Mouse (Mus musculus) right cerebral cortex, postnatal 25 days (tissue): ENCODE results near the gene Maml3.

ENCODE experiments used
- DNase-seq: peaks from one replicate; pipeline ENCODE4 v3.0.0; 2022

Maml3 gene

DNA sequence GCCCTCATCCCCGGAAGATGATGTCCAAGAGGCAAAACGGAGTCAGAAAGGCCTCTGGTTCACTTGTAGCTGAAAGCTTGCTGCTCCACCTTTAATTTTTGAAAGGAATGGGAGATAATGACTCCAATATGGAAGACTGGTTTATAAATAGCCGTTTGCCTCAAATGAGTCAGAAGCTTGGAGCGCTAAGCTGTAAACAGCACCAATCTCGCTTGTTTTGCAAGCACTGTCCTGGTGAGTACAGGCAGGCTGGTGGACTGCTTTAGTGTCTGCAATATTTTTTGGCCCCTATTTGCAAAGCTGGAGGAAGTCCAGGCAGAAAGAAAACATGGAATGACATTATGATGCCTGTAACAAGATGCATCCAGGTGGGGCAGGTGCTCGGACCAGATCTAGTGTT lies 335.7 kb downstream of the Maml3 start:
- DNase-seq: no peak

DNA sequence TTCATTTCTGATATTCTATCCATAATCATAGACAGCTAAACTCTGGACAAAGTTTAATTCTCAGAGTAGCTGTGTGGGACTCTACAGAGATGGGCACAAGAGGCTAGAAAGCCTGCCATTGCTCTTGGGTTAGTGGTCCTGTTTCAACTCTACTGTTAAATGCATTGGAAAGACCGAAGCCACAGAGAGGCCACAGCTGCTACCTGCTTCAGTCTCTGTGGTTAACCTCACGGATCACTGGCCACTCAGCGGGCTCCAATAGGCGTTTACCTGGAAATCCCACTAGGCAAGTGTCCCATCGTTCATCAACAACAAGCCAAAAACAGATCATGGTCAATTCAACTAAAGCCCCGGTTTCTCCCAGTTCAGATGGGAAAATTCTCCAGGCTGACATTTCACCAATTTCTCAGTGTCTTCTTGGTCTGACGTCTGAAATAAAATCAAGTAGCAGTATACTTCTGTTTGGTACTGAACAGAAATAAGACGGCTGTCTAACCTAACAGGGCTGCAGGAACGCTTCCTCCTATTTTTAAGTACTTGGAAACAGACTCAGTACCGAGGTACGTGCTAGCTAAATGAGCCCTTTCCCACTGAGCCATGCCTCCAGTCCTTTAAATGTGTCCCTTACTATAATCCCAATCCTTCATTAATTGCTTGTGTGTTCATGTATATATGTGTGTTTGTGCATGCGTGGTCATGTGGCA lies 339.5 kb downstream of the Maml3 start:
- no peak for DNase-seq

DNA sequence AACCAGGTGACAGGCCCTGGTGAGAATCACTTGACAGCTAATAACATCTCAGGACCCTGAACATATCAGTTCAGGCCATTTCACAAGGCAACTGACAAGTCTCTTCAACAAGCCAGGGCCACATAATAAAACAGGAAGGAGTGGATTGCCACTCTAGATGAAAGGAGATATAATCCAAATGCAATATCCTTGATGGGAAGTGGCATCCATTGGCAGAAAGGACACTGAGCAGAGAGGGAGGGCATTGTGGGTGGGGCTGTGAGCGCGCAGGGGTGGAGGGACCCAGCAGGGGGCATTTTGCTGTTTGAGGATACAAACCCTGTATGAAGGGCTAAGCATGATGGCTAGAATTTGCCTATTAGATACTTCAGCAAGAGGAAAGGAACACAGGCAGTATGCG lies 340.7 kb downstream of the Maml3 start:
- DNase-seq: no peak

DNA sequence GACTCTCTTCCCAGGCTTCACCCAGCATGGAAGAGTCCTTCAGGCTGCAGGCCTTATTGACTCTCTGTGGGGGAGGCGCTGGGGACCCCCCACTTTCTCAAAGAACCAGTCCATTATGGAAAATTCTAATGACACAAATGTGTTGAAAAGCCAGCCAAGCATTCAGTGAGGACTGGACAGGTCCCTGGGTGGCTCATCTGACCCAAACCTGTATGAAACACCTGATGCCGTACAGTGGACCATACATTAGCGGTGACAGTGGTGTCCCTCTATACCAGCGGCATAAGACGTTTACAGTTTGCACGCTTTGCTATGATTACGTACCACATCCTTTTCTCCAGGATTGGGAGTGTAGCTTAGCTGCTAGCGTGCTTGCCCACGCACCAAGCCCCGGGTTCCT lies 342.0 kb downstream of the Maml3 start:
- no peak for DNase-seq

DNA sequence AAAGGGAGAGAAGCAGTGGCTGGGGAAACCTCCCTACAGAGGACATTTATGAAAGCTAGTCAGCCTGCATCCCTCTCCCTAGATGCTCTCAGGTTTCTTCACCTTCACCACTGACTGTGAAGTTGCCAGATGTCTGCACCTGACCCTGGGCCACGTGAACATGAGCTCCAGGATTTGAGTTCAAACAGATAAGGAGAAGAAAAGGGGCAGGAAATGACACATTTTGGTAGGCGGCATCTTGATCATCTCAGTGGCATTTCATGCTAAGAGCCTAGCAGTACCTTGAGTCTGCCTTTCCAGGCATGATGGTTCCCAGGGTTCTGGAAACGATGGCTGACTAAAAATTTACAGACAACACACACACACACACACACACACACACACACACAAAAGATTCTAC lies 345.3 kb downstream of the Maml3 start:
- DNase-seq: no peak

DNA sequence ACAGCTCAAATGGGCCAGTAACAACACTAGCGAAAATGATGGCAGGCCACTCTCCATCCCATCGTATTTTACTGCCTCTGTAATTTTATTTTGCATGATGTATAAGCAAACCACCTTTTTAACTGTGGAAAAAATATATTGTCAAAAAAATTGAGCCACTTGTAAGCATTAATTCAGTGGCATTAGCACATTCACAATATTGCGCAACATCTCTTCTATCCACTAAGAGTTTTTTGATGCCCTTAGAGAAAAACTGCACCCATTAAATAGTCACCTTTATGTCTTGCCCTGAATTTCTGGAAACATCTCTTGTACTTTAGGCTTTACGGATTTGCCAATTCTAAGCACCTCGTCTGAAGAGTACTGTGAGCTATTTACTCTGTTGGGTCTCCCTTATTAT lies 347.8 kb downstream of the Maml3 start:
- no peak for DNase-seq

DNA sequence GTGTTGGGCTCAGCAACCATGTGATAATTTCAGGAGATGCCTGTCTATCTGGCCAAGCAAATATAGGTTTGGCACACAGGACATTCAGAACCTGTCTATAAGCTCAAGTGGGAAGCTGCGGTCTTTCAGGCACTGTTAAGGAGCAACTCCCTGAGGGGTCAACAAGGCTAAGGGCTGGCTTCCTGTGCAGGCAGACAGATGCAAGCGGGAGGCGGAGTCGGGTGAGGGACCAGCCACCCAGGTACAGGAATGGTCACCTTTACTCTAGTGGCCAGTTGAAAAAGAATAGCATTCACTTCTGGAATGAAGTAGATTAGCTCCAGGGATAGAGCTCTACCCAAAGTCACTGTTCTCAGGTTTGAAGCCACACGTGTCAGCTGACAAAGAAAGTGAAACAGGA lies 348.6 kb downstream of the Maml3 start:
- no peak for DNase-seq

DNA sequence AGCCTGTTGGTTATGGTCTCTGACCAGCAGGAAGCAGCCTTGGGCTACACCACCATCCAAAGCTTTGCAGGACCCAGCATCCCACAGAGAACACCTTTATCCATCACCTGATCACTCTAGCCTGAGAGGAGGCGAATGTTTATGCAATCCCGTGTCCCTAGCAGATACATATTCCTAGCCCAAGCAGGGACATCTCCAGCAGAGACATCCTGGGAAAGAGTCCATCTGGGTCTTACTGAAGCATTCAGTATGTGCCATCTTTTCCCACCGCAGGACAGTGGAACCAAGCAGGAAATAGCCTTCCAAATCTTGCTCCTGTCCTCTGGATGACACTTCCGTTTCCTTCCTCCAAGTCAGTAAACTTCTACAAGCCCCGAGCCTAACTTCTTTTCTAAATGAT lies 351.6 kb downstream of the Maml3 start:
- no peak for DNase-seq

DNA sequence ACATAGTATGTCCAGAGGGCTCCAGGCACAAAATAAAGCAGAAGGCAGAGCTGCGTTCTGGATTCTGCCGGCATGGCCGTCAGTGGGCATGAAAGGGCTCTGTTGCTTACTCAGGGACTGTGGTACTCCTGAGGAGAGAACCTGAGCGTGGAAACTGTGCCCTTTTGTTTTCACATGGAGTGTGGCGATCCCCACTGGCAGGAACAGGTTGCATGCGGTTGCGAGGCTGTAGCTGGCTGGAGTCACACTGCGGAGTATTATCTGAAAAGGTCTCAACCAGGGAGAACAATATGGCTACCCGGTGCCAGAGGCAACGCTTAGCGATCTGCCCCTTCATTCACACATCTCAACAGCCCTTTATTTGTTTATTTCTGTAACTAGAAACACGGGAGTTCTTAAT lies 353.4 kb downstream of the Maml3 start:
- DNase-seq: no peak

DNA sequence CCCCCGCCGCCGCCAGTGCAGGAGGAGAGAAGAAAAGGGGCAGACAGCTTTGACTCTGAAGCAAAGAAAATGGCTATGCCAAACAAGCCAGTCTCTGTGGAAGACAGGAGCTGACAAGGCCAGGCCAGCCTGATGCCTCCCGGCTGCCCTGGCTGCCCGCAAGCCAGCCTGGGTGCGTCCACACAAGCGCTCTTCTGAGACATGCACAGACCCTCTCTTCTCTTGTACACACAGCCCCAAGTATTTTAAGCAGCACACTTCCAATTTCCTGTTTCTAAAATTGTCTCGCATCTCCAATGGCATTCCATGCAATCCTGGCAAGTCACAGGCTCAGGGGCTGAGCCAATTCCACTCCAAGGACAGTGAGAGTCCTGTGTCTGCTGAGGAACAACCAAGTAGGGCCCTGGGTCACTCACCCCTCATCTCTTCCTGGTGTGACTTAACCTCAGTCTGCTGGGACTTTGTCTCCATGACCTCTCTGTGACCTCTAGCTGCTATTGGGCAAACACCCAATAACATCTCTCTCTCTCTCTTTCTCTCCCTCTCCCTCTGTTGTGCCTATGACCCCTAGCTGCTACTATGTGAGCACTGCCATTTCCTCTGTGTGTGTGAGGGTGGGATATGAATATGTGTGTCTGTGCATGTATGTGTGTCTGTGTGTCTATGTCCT lies 354.9 kb downstream of the Maml3 start:
- DNase-seq: no peak

DNA sequence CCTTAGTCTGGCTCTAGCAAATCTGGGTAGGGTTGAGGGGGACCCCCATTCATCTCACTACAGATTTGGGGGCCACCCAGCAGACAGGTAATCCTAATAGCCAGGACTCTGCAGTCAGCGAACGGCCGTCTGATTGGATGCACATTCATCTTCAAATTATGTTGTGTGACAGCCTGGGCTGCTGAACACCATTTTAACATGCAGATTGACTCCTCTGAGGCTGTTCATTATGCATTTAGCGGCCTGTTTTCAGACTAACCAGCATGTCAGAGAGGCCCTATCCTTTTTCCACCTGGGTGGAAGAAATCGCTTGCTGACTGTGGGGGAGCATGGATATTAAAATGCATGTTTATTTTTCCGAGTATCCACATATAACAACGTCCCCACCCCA lies 355.5 kb downstream of the Maml3 start:
- DNase-seq: no peak

DNA sequence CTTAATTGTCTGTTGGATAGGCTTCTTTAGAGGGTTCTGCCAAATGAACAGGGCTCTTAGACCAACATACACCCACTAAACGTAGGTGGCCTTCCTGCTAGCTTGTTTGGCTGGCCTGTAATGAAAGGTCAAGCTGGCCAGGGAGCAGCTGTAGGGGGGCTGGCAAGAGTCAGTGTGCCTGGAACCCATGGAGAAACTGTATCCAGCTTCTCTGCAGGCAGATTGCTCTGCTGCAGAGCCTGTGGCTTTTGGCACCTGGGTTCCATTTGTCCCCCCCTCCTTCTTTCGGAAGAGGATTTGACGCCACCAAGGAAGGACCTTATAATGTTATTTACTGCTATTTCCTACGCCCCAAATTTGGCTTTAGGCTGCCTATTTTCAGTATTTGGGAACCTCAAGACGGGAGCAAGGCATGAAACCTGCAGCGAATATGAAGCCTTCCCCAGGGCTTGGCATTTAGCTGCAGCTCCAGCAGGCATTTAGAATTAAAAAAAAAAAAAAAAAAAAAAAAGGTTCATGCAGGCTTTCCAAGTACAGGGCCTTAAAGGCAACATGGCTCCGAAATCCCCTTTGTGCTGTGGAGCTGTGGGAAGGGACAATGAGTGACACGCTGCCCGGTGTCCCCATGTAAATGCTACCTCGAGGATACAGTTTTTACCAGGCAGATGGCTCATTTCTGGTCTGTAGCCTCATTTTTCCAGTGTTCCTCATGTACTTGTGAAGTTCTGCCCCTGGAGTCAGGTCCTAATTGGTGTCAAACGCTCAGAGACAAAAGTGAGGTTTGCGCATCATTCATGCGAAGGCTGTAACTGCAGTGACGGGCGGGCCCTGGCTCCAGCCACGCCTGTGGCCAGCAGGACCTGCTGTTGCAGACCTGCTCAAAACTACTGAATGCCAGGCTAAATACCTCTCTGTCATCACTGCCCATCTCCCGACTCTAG lies 356.2 kb downstream of the Maml3 start:
- DNase-seq: no peak

DNA sequence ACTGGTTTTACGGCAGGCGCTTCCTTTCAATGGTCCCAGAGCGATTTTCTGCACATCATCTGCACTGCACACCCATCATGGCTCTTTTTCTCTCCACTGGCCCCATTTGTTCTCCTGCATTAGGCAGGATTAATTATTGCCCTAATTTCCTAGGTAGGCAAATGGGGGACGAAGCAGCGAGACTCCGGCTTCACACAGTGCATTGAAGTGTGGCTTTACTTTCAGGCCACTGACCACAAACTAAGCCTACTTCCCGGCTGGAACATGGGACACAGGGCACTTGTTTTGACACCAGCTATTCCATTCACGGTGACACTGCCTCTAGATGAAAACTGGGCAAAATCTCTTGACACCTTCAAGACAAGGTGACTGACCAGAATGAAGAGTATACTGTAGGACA lies 358.1 kb downstream of the Maml3 start:
- no peak for DNase-seq

DNA sequence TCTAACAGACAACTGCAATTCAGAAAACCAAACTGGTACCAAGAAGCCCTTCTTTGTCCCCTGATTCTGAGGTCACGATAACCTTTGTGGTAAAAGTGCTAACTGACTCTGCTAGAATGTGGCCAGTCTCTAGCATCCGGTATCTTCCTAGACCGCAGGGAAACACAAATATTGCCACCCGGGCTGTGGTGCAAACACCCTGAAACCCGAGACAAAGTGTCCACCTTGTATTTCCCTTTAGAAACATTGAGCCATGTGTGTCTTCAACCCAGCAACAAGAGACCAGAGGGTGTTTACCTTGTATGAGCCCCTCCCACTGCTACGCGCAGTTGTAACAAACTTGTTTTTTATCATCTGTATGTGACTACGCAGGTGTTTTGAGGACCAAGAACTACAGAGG lies 359.7 kb downstream of the Maml3 start:
- no peak for DNase-seq

DNA sequence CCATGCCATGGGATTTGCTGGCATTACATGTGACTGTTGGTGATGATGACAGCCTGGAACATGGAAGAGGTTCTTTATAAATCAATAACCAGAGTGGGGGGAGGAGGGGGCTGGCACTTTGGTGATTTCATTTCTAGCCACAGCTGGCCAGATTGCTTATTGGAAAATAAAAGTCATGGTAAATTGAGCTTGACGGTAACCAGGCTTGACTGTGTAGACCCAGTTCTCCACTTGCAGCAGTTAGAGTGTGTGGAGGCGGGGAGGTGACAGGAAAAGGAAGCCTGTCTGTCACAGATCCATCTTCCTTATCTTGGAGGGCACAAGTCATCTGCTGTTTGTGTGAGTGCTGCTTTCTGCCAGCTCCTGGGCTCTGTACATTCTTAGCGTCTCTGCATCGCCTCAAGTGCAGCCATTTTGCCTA lies 360.5 kb downstream of the Maml3 start:
- no peak for DNase-seq

DNA sequence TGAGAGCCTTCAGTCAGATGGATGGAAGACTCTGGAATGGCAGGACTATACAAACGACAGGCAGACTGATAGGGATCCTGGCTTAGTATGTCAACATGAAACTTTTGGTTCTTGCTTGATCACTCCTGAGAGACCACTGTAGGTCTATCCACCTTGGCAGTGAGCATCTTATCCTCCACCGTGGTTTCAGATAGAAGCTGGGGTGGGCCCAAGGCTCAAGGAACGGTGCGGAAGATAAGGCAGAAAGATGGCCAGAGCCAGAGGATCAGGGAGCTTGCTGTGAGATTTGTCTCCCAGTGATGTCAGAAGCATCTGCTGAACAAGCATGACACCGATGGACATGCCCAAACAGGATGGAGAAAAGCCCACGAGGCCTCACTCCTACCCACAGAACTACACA lies 362.5 kb downstream of the Maml3 start:
- DNase-seq: no peak

DNA sequence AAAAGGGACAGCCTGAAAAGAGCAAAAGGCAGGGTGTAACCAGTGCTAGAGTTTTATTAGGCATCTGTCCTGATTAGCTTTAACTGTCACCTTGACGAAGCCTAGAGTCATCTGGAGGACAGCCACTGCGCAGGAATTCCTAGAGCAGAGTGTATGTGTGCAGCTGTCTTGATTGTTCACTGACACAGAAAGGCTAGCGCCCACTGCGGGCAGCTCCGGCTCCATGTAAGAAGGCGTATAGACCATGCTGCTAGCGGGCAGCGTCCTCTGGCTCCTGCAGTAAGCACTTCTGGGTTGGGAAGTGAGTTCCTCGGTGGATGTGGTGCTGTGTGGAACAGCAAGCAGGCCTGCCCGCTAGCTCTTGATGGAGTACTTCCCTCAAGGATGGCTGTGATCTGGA lies 363.1 kb downstream of the Maml3 start:
- no peak for DNase-seq

DNA sequence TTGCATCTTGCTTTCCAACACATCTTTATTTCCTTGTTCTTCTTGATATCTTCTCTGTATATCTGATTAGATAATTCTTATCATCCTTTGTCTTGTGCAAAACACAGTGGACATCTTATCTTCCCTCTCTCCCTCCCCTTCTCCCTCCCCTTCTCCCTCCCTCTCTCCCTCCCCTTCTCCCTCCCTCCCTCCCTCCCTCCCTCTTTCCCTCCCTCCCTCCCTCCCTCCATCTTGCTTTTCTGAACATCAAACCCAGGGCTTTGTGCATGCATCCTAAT lies 365.1 kb downstream of the Maml3 start:
- DNase-seq: no peak

DNA sequence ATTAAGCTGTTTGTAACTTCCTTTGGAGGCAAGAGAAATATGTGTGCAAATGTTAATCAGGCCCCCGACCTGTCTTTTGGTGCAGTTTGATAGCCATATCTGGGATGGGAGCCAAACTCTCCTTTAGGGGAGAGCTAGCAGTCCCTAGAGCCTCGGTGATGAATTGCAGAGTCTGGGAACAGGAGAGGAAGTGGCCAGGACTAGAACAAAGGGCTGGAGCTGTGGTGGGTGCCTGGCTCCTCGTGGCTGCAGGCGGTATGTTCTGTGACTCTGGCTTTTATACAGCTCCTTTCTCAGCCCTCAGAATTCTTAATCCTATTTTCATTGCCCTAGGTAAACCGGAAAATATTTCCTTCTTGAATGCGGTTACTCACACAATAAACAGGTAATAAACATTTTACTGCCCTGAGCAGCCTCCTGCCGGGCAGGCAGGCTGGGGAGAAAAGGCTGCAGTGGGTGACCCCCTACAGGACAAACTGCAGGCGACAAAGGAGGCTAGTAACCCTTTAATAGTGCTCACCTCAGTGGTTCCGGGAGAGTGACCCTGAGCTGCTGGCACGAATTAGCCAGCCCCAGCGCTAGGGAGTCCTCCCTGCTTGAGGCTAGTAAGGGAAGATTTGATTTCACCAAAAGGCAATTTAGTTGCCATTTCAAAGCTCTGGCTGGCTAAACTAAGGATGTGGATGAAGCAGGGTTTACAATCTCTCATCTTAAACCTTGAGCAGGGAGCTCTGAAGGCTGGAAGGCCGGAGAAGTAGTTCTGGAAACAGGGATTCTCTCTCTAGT lies 365.6 kb downstream of the Maml3 start:
- DNase-seq: no peak

DNA sequence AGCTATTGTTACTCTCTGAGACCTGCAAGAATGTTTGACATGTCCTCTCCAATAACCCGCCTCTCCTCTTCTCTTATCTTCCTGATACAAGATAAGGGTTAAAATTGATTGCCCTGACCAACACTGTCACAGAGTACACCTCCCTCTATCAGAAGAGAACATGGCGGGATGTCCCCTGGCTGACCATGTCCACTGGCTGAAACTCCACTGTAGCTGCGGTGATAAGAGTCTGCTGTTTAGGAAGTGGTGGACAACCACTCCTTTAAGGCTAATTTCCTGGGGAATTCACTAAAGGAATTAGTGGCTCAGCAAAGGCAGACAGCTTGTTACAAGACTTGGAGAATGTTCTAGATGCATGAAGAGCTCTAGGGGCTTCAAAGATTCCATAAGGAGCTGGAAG lies 371.2 kb downstream of the Maml3 start:
- no peak for DNase-seq

DNA sequence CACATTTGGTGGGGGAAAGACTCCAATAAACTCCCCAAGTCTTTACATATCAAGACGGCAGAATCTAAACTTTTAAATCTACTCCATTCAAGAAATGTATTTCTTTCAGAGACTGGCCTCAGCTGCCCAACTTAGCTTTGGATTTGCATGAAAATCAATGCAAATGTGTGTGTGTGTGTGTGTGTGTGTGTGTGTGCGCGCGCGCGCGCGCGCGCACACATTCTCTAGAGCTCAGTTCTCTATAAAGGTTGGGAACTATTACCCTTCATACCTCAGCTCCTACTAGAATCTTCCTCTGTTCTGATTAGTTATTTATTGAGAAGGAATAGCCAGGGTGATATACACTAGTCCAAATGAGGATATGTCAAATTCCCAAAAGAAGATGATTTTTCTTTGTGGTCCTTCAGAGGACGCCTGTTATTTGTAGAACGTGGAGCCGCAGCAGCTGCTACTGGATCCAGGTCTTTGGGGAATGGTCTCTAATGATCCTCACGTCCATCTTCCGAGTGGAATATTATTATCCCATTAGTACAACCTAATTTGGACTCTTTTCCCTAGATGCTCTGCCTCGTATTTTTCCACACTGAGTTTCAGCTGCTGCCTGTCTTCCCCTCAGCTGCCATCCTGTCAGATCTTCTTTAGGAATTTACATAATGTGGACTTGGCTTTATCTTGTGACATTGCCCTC lies 372.8 kb downstream of the Maml3 start:
- DNase-seq: no peak

DNA sequence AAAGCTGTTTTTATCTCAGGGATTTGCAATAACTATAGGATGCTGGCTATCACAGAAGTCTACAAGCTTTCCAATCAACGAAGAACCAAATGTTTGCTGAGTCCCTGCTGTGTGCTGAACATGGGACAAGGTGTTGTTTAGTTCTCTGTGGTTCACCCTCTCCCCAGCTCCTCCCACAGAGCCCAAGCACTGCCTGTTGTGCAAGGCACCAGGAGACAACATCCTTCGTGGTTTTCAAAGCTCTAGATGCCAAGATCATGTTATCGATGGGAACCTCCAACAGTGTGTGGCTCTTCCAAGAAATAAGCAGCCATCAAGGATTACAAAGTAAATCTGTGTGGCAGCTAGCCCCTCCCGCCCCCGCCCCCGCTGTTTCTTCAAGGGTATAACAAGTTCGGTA lies 374.2 kb downstream of the Maml3 start:
- DNase-seq: no peak
